Mouse (Mus musculus) lung, postnatal 14 days (tissue): ENCODE data around the gene Lce1e.

ENCODE experiments used
- DNase-seq: peaks from one replicate; pipeline ENCODE4 v3.0.0; 2021

The Lce1e gene

GRCm38 (mm10) chr3:92708974-92709373 is at the start of gene Lce1e:
Gene Lce1e, minus strand, starts transcription at chr3:92709074.
- DNase-seq: no peak

GRCm38 (mm10) chr3:92753197-92753596 is 44.3 kb upstream of the Lce1e start:
- no peak for DNase-seq

GRCm38 (mm10) chr3:92752238-92752637 is 43.4 kb upstream of the Lce1e start, which contains the start of gene Lce1g:
Gene Lce1g, minus strand, starts transcription at chr3:92752338.
- no peak for DNase-seq

- no peak for DNase-seq
These were observed 30.1 kb upstream of the Lce1e start, which contains the start of gene Gm38119 for GRCm38 (mm10) chr3:92738996-92739395. Gene Gm38119, minus strand, starts transcription at chr3:92739096.

GRCm38 (mm10) chr3:92722631-92723030 is 13.8 kb upstream of the Lce1e start:
- no peak for DNase-seq

GRCm38 (mm10) chr3:92720250-92720649 is 11.4 kb upstream of the Lce1e start, which contains the start of gene Lce1f:
Gene Lce1f, minus strand, starts transcription at chr3:92720350.
- DNase-seq: no peak

GRCm38 (mm10) chr3:92715122-92715521 is 6.2 kb upstream of the Lce1e start:
- DNase-seq: no peak

GRCm38 (mm10) chr3:92694613-92695012 is 14.3 kb downstream of the Lce1e start:
- DNase-seq: no peak

GRCm38 (mm10) chr3:92691688-92692087 is 17.2 kb downstream of the Lce1e start:
- DNase-seq: no peak

- peak; percentile 8 for DNase-seq
These were observed 19.7 kb downstream of the Lce1e start for GRCm38 (mm10) chr3:92689154-92689553.

- no peak for DNase-seq
These were observed 21.8 kb downstream of the Lce1e start, which contains the start of gene Lce1d for GRCm38 (mm10) chr3:92687110-92687509. Gene Lce1d, minus strand, starts transcription at chr3:92687210.

- DNase-seq: no peak
These were observed 29.9 kb downstream of the Lce1e start, which contains the start of gene Lce1c for GRCm38 (mm10) chr3:92678947-92679346. Gene Lce1c, plus strand, starts transcription at chr3:92679247.

- DNase-seq: no peak
These were observed 38.7 kb downstream of the Lce1e start, which contains the start of gene Lce1a2 for GRCm38 (mm10) chr3:92670215-92670614. Gene Lce1a2, minus strand, starts transcription at chr3:92670315.
